Mouse (Mus musculus) adrenal gland, adult (tissue): ENCODE results near the gene 4931422A03Rik.
"Not testable (repeated sequence)": the region's sequence is repeated elsewhere in the genome, so short reads cannot be mapped to it uniquely, and the experiment has no call there.

Experiments used
- DNase-seq, 2 experiments: peaks; one replicate each; pipeline ENCODE4 v3.0.0; 2022 to 2023; ENCODE audit warnings: low spot score in 1 of 2; ENCODE audit not compliant: inconsistent age in 2 of 2

4931422A03Rik gene

GRCm38 (mm10) chr2:104027458-104028138 lies 563 bp downstream of the 4931422A03Rik start, which contains the start of gene Fbxo3:
Fbxo3 (plus strand) TSS chr2:104027721.
- peak; percentile 92 to 98 for DNase-seq

DNA sequence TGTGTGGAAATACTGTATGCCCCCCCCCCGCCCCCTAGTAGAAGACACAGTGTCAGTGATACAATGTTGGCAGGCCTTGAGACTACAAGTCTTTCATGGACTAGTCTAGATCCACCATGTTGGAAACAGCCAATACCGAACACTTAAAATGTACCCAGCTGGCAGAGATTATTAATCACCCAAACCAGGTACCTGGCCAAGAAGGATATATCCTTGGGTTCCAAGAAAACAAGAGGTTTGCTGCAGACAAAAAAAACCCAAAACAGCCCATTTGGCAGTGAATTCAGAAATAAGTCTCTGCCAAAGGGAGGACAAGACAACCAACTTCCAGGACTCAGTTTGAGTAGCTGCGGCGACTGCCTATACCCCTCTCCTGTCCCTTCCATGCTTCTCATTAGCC lies 3.5 kb downstream of the 4931422A03Rik start:
- DNase-seq: no peak

GRCm38 (mm10) chr2:104023096-104023495 lies 5.1 kb downstream of the 4931422A03Rik start:
- no peak for DNase-seq

- DNase-seq: not testable (repeated sequence)
These were observed 19.3 kb downstream of the 4931422A03Rik start for GRCm38 (mm10) chr2:104008853-104009252.

DNA sequence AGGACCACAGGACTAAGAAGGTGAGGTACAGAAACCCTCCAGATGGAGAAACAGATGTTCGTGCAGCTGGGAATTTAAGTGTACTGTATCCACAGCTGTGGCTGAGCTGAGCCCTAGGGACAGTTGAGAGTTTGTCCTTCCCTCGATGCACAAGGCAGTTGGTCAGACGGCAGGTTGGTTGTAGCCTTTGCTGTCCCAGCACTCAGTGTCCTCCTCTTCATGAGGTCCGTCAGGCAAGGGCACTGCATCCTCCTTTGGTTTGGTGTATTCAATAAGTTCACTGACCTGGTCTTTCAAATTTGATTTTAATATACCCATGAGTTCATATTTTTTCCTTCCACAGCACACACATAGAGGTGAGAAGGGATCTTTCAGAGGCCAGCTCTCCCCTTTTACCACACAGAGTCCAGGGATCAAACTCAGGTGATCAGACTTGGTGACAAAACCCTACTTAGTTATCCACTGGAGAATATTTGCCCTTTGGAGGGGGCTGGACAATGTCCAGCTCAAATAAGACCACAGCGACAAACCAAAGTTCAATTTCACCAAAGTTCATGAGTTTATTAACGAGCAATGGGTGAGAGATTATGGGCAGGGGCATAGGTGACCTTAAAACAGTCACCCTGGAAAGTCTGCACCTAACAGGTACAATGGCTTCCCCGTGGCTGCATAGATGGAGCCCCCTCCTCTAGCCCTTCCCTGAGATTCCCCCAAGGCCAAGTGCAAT lies 20.2 kb downstream of the 4931422A03Rik start:
- no peak for DNase-seq

GRCm38 (mm10) chr2:104002711-104003413 lies 25.3 kb downstream of the 4931422A03Rik start:
- DNase-seq: peak; percentile 52 to 72

- no peak for DNase-seq
These were observed 26.3 kb downstream of the 4931422A03Rik start for GRCm38 (mm10) chr2:104001861-104002260.

DNA sequence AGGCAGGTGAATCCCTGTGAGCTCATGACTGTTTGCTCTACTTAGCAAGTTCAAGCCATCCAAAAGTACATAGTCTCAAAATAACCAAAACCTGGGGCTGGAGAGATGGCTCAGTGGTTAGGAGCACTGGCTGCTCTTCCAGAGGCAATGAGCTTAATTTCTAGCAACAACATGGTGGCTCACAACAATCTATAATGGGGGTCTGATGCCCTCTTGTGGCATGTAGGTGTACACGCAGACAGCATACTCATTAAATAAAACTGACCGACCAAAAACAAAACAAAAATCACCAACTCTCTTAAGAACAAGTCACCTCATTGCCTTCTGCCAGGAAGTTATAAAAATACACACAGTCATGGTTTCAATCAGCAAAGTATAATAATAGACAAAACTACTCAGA lies 27.1 kb downstream of the 4931422A03Rik start:
- DNase-seq: peak in 1 of 2 experiments; percentile 65

- DNase-seq: no peak
These were observed 35.4 kb downstream of the 4931422A03Rik start for GRCm38 (mm10) chr2:103992618-103993332.

GRCm38 (mm10) chr2:103992162-103992561 lies 36.0 kb downstream of the 4931422A03Rik start:
- no peak for DNase-seq

DNA sequence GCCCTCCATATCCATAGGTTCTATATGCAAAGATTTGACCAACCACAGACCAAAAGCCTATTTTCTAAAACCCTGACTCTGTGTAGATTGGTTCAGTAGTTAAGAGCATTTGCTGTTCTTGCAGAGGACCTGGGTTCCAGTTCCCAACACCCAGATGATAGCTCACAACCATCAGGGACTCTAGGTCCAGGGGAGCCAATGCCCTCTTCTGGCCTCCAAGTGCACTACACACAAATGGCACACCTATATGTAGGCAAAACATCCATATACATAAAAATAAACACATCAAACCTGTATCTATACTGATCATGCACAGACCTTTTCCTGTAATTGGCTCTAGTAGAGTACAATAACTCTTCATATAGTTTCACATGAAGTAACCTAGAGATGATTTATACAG lies 36.9 kb downstream of the 4931422A03Rik start:
- DNase-seq: no peak

DNA sequence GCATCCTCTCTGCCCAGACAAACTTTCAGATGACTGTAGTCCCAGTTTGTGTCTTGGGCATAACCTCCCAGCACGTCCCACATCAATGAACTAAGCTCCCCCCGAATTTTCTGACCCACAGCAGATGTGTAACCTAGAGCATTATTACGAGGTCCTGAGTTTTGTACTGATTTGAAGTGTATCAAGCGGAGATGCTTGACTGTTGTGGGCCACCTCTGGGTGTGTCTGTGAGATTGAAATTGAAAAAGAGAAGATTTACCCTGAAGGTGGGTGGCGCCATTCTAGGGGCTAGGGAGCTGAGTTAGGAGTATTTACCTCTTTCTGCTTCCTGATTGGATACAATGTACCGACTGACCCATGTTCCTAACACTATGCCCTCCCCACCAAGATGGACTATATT lies 38.4 kb downstream of the 4931422A03Rik start:
- DNase-seq: no peak

- DNase-seq: not testable (repeated sequence)
These were observed 40.6 kb downstream of the 4931422A03Rik start for GRCm38 (mm10) chr2:103987595-103987994.

DNA sequence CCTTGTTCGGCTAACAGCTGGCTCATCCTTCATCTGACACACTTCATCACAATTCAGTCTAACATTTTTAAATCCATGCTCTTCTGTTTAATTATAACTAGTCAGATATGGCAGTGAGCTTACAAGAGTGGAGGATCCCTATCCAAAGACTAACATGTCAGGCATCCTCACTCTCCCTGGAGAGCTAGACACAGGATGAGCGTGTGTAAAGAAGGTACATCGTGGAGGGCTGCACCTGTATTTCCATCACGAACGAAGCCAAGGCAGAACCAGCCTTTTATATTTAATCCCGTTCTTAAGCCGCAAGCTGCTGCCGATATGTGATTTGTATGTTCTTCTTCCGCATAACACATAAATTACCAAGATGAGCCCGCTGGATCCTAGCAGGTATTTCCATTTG lies 45.0 kb downstream of the 4931422A03Rik start:
- DNase-seq: no peak

DNA sequence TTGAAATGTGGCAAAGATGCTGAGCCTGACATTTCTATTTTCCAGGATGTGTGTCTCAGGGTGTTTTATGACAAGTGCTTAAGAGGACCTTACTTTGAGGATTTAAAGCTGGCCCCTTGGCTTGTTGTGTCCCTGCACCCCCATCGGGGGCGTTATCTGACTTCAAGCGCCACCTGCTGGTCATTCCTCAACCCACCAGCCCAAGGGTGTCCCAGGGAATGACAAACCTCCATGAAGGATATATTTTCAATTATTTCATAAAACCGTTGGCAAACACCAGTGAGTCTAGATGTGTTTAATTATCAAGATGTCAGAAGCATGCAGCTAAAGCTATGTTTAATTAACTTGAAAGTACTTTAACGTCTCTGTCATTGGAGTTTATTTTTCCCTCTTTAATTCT lies 45.9 kb downstream of the 4931422A03Rik start:
- peak; percentile 72 to 92 for DNase-seq

DNA sequence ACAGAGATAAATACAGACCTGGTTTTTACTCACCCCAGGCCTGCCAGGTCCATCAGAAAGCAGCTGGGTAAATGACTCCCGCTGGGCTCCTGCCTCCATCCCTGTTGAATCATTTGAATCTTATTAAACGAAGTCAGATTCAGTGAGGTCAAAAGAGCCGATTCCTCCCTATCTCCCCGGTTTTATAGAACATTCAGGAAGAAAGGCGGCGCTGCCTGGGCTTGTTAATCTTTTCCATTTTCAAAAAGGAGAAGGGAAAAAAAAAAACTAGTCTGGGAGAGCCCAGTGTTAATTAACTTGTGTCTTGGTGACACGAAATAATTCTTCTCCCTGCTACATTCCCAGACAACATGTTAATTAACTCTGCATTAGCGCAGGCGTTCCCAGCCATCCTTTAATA lies 50.4 kb downstream of the 4931422A03Rik start:
- DNase-seq: no peak

GRCm38 (mm10) chr2:103977216-103977615 lies 50.9 kb downstream of the 4931422A03Rik start:
- no peak for DNase-seq

GRCm38 (mm10) chr2:103975904-103976303 lies 52.3 kb downstream of the 4931422A03Rik start:
- no peak for DNase-seq

DNA sequence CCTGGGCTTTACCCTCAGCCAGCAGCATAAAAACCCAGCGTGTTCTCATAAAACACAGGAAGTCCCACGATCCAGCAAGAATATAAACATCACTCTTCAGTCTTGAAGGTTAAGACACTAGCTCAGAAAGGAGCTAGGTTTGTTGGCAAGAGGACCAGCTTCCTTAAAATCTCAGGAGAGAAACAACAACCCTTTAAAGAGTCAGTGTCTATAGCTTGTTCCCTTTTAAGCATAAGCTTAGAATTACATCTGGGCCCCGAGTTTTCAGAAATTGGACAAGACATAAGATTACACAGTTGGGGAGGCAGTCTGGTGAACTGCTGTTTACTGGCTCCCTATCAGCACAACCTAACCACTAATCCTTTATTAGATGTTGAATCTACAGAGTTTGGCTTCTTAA lies 56.3 kb downstream of the 4931422A03Rik start:
- no peak for DNase-seq

DNA sequence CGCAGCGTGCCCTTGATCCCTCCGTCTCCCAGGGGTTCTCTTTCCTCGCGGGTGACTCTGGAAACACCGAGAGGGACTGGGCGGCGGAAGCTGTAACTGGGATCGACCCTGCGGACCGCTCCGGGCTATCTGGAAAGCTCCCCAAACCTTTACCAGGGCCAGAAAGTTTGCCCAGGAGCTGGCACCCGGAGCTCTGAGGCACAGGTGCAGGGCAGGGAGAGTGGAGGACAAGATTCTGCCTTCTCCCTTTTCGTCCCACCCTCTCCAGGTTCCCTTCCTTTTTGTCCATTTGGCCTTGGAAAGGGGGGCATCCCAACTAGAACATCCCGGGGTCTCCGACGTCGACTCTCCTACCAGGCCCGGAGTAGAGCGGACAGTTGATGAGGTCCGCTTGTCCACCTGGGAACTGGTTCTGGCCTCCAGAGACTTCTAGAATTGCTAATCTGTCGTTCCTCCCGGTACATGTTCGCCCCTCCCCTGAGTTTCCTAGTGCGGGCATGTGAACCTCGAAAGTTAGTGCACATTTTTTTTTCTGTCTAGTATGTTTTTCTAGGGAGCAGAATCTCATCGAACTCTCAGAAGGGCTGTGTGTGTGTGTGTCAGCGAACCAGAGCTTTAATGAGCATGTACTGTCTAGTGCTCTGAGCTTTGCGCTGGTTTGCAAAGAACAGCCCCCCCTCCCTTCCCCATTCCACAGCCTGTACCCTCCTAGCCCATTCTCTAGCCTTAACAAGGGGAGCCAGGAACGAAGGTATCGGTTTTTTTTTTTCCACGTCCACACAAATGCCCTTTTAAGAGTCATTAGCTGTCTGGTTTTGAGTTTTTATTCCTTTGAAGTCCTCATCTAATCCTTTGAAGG lies 57.1 kb downstream of the 4931422A03Rik start:
- peak; percentile 17 to 70 for DNase-seq
